Mouse (Mus musculus) limb, embryonic 14.5 days (tissue): ENCODE results near the gene Pank1. TPM values are rescaled to one million over a fixed set of nuclear protein-coding genes. Genes with fewer than 3 reads are reported as not detected.

Experiments used
- ATAC-seq: fragments of 200-750 bp; cut with Nextera tagmentation; 2 replicates; pipeline ENCODE4 v1.8.0; 2017; ENCODE audit warnings: low read depth, moderate number of reproducible peaks, moderate TSS enrichment; ENCODE audit not compliant: low FRiP score
- DNase-seq: peaks from one replicate; pipeline ENCODE4 v3.0.0-alpha.2; 2015; ENCODE audit warnings: low spot score
- H3K27ac ChIP-seq: fragments of 300-500 bp; sonication (generic); replicated peaks from 2 replicates; pipeline ENCODE4 v1.5.1; 2014; ENCODE audit warnings: low read depth, mild to moderate bottlenecking, low read length, moderate library complexity, mixed read lengths
- H3K27me3 ChIP-seq: fragments of 300-500 bp; sonication (generic); 2 replicates; pipeline ENCODE4 v1.6.1; 2014; ENCODE audit warnings: low read length, mixed read lengths; ENCODE audit not compliant: control insufficient read depth, insufficient read depth
- H3K36me3 ChIP-seq: fragments of 300-500 bp; sonication (generic); 2 replicates; pipeline ENCODE4 v1.6.1; 2014; ENCODE audit warnings: mild to moderate bottlenecking, low read length, moderate library complexity, mixed read lengths; ENCODE audit not compliant: control insufficient read depth, insufficient read depth
- H3K4me1 ChIP-seq: fragments of 300-500 bp; sonication (generic); 2 replicates; pipeline ENCODE4 v1.6.1; 2014; ENCODE audit warnings: antibody characterized with exemption, low read length, mixed read lengths; ENCODE audit not compliant: control insufficient read depth, insufficient read depth
- H3K4me2 ChIP-seq: fragments of 300-500 bp; sonication (generic); replicated peaks from 2 replicates; pipeline ENCODE4 v1.6.1; 2014; ENCODE audit warnings: low read depth, mild to moderate bottlenecking, low read length, moderate library complexity; ENCODE audit not compliant: severe bottlenecking
- H3K4me3 ChIP-seq: fragments of 300-500 bp; sonication (generic); replicated peaks from 2 replicates; pipeline ENCODE4 v1.5.1; 2014; ENCODE audit warnings: low read length
- H3K9ac ChIP-seq: fragments of 300-500 bp; sonication (generic); 2 replicates; pipeline ENCODE4 v1.6.1; 2014; ENCODE audit warnings: mild to moderate bottlenecking, low read depth, low read length, moderate library complexity; ENCODE audit not compliant: severe bottlenecking
- H3K9me3 ChIP-seq: fragments of 300-500 bp; sonication (generic); 2 replicates; pipeline ENCODE4 v1.6.1; 2016; ENCODE audit warnings: low read length; ENCODE audit not compliant: control insufficient read depth
- POLR2A ChIP-seq: fragments of 200-500 bp; IDR thresholded peaks from 2 replicates; pipeline ENCODE4 v1.8.0; 2012; ENCODE audit warnings: inconsistent platforms, mild to moderate bottlenecking, moderate library complexity, borderline replicate concordance; ENCODE audit not compliant: insufficient read depth, insufficient read length; ENCODE audit errors: extremely low read depth
- WGBS: fragments of 180-500 bp; shearing (Covaris S2); extraction: QIAGEN DNeasy Blood & Tissue Kit; methylation state at CpG from one replicate; pipeline ENCODE4 v1.1.7; 2014; 5-methylcytosine and 5-hydroxymethylcytosine counted together
- polyA plus RNA-seq, 2 experiments: library from polyadenylated mRNA; depleted of rRNA in 1 of 2; stranded (reverse) in 1 of 2; unstranded in 1 of 2; fragments of >200 nt; fragmentation: Nextera tagmentation in 1 of 2; extraction: Ambion mirVana in 1 of 2; gene quantifications; 2 replicates each; pipeline versions ENCODE4 v1.2.1 to v1.2.3; 2012 to 2014

Pank1 gene
- polyA plus RNA-seq, 2 experiments = 4.3 to 8.0 TPM

DNA sequence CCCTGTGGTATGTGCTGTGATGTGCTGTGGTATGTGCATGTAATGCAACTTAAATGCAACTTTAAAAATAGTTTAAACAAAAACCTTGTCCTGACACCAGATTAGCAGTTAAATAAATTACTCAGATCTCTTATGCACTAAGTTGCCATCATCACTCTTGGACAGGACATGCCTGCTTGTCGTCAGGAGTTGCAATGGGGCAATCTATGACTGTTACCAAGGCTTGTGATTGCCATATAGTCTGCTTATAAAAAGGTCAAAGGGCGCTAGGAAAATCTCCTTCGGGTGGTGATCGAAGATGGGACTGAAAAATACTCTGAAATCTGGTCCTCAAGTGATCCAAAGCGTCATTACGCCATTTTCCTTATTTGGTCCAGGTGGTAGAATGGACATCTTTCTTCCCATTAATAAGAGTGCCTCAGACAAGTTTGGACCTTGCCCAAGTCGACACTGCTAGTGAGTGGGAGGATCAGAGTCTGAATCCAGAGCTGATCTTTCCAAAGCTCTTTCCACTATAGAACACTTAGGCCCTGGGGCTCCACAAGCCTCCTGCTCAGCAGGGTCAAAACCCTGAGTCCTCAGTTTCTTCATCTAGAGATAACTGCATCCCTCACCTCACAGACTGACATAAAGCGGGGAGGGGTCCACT lies 11.0 kb downstream of the Pank1 start:
- TF ChIP-seq POLR2A = no peak
- Histone ChIP-seq H3K9me3 (no peaks in the 10 kb centered on the region), H3K27ac (no peak overlapping the region), H3K4me1 (no peaks in the 10 kb centered on the region), H3K9ac (no peak overlapping the region), H3K36me3 (no peaks in the 10 kb centered on the region), H3K27me3 (no peaks in the 10 kb centered on the region), H3K4me2 (no peak overlapping the region), H3K4me3 (no peak overlapping the region)
- 84% methylated on average over 8 of the region's 8 CpGs for WGBS
- ATAC-seq = no peak
- no peak for DNase-seq

DNA sequence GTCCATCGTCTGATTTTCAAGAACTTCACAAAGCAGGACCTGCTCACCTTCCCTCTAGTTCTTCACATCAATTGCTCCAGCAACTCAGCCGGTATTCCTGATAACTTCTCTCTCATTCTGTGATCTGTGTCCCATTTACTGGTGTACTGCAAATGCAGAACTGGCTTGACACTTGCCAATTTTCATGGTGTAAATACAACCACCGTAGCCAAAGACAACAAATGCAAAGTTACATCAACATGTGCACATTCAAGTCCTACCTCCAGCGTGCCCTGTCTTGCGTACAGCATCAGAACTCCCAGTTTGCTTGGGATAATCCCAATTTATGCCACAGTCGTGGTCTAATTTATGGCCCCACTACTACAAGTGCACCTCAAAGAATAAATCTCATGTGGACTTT lies 15.5 kb downstream of the Pank1 start:
- Histone ChIP-seq H3K27ac (no peak overlapping the region), H3K4me3 (no peak overlapping the region), H3K9me3 (no peaks in the 10 kb centered on the region), H3K4me2 (no peak overlapping the region), H3K27me3 (no peaks in the 10 kb centered on the region), H3K9ac (no peak overlapping the region), H3K4me1 (no peaks in the 10 kb centered on the region; the same call in 1 of the 2 replicates), H3K36me3 (no peaks in the 10 kb centered on the region)
- ATAC-seq = no peak
- no peak for TF ChIP-seq POLR2A
- WGBS = 88% methylated on average over 6 of the region's 6 CpGs
- no peak for DNase-seq

DNA sequence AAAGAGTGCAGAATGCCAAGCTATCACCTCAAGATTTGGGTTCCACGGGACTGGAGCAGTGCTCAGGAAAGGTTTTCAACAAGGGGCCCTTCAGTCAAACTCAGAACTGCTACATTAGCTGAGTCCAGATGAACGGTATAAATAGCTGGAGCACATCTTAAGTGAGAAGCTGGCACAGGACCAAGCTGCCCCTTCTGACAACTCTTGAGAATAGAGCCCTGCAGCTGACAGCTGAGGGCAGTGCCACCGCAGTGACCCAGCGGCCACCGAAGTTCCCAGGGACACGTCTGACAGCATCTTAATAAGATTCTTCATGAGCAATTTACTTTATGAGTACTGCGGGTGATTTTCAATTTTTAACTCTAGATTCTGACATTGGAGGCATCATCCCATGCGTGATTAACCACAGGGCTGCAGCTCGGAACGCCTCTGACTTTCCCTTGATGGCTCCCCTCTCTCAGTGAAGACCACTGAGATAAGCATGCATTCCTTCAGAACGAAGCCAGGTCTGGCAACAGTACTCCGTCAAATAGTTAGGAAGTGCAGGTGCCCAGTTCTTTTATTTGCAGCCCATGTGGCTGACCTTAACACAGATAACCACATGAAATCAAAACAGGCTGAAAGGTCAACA lies 23.1 kb downstream of the Pank1 start:
- no peak overlapping the region for H3K4me3 ChIP-seq
- ATAC-seq = no peak; the same call in 1 of the 2 replicates
- no peak overlapping the region for H3K4me2 ChIP-seq
- TF ChIP-seq POLR2A = no peak
- WGBS = 75% methylated on average over 12 of the region's 12 CpGs
- H3K36me3 ChIP-seq = no peaks in the 10 kb centered on the region
- no peaks in the 10 kb centered on the region for H3K9me3 ChIP-seq
- DNase-seq = no peak
- no peak overlapping the region for H3K27ac ChIP-seq
- H3K9ac ChIP-seq = no peak overlapping the region
- H3K27me3 ChIP-seq = no peaks in the 10 kb centered on the region
- peaks cover 3% of the 10 kb centered on the region; the same call in 1 of the 2 replicates for H3K4me1 ChIP-seq

DNA sequence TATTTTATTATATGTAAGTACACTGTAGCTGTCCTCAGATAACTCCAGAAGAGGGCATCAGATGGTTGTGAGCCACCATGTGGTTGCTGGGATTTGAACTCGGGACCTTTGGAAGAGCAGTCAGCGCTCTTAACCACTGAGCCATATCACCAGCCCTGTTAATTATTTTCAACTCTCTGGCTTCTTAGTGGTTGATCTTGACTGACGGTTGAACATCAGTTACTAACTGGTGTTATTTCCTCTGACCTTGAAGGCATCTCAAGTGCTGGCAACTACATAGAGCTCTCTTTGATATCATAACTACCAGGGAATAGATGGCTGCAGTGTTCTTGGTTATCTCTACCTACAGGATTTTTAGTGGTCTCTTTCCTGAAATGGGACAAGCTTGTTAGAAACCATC lies 28.1 kb downstream of the Pank1 start:
- ATAC-seq = no peak
- no peak for TF ChIP-seq POLR2A
- Histone ChIP-seq H3K27ac (no peak overlapping the region), H3K9me3 (no peaks in the 10 kb centered on the region), H3K27me3 (no peaks in the 10 kb centered on the region), H3K4me3 (no peak overlapping the region), H3K36me3 (no peaks in the 10 kb centered on the region), H3K4me2 (no peak overlapping the region), H3K4me1 (0 out of 2 replicates have a peak, but pooled peaks cover 3% of the 10 kb centered on the region), H3K9ac (no peak overlapping the region)
- no peak for DNase-seq
- WGBS = 94% methylated on average over 3 of the region's 3 CpGs

DNA sequence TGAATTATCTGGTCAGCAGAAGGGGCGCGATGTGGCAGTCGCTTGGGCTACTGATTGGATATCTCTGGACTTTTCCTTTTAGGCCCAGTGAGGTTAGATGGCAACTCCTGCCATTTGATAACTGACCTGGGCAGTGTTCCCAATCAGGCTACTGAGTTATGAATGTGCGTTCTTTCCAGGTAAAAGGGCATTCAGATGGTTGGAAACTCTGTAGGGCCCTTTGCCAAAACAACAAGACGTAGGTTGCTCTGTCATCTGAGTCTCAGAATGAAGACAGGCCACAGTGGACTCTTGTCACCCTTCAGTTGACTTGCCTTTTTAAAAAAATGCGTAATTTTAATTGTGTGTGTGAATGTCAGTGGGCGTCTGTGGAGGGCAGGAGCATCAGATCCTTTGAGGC lies 29.8 kb downstream of the Pank1 start:
- H3K4me2 ChIP-seq = no peak overlapping the region
- no peak overlapping the region for H3K4me3 ChIP-seq
- H3K36me3 ChIP-seq = no peaks in the 10 kb centered on the region
- H3K27ac ChIP-seq = no peak overlapping the region
- ATAC-seq = no peak
- H3K27me3 ChIP-seq = no peaks in the 10 kb centered on the region
- whole genome bisulfite sequencing = 93% methylated on average over 7 of the region's 7 CpGs
- TF ChIP-seq POLR2A = no peak
- no peak for DNase-seq
- no peak overlapping the region for H3K9ac ChIP-seq
- H3K9me3 ChIP-seq = no peaks in the 10 kb centered on the region
- H3K4me1 ChIP-seq = no peaks in the 10 kb centered on the region
